Mouse (Mus musculus): ENCODE measurements around the gene Pofut1. TPM values are rescaled to one million over a fixed set of nuclear protein-coding genes. Genes with fewer than 3 reads are reported as not detected.
"Not testable (repeated sequence)": the region's sequence is repeated elsewhere in the genome, so short reads cannot be mapped to it uniquely, and the experiment has no call there.

Gene Pofut1
- polyA plus RNA-seq, 1 experiment from 2014 or later = 8.2 TPM

- H3K27me3 ChIP-seq (ENCODE audit: control insufficient read depth, insufficient read depth, low read length); H3K9me3 ChIP-seq (replicated peaks; ENCODE audit: control insufficient read depth, low read length); H3K36me3 ChIP-seq (ENCODE audit: control insufficient read depth, insufficient read depth, low read length); H3K9ac ChIP-seq (ENCODE audit: low read length); H3K4me3 ChIP-seq (replicated peaks; ENCODE audit: low read length); H3K4me2 ChIP-seq (ENCODE audit: low read depth, low read length): not testable (repeated sequence)
- 55% methylated on average over 6 of the region's 6 CpGs for WGBS
- peak; percentile 59; the same call in 1 of the 2 replicates for ATAC-seq (ENCODE audit: insufficient read depth, low FRiP score)
- Histone ChIP-seq H3K4me1 (ENCODE audit: control insufficient read depth, insufficient read depth, low read length) (peaks cover 18% of the 10 kb centered on the region), H3K27ac (ENCODE audit: low read length) (0 out of 2 replicates have a peak overlapping the region, but pooled peaks have one; percentile 9)
Observed at GRCm38 (mm10) chr2:153274200-153274918, 33.0 kb downstream of the Pofut1 start.

GRCm38 (mm10) chr2:153274919-153275247, 33.5 kb downstream of the Pofut1 start:
- Histone ChIP-seq H3K9ac (ENCODE audit: low read length) (no peak overlapping the region), H3K27me3 (ENCODE audit: control insufficient read depth, insufficient read depth, low read length) (no peaks in the 10 kb centered on the region), H3K4me2 (ENCODE audit: low read depth, low read length) (no peak overlapping the region), H3K4me3 (replicated peaks; ENCODE audit: low read length) (no peak overlapping the region), H3K27ac (ENCODE audit: low read length) (0 out of 2 replicates have a peak overlapping the region, but pooled peaks have one; percentile 9), H3K36me3 (ENCODE audit: control insufficient read depth, insufficient read depth, low read length) (no peaks in the 10 kb centered on the region), H3K9me3 (replicated peaks; ENCODE audit: control insufficient read depth, low read length) (no peaks in the 10 kb centered on the region), H3K4me1 (ENCODE audit: control insufficient read depth, insufficient read depth, low read length) (peaks cover 15% of the 10 kb centered on the region)
- ATAC-seq (ENCODE audit: insufficient read depth, low FRiP score) = peak; percentile 30; the same call in 1 of the 2 replicates
- 69% methylated on average over 6 of the region's 6 CpGs for WGBS

DNA sequence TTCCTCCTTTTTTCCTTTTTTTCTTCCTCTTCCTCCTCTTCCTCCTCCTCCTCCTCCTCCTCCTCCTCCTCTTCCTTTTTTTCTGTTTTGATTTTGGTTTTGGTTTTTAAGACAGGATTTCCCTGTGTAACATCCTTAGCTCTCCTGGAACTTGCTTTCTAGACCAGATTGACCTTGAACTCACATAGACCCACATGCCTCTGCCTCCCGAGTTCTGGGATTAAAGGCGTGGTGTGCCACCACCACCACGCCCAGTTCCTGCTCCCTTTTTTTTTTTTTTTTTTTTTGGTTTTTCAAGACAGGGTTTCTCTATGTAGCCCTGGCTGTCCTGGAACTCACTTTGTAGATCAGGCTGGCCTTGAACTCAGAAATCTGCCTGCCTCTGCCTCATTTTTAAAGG, 34.2 kb downstream of the Pofut1 start:
- not testable (repeated sequence) for H3K36me3 ChIP-seq (ENCODE audit: control insufficient read depth, insufficient read depth, low read length); H3K4me2 ChIP-seq (ENCODE audit: low read depth, low read length); H3K9ac ChIP-seq (ENCODE audit: low read length); ATAC-seq (ENCODE audit: insufficient read depth, low FRiP score); H3K27ac ChIP-seq (ENCODE audit: low read length); H3K9me3 ChIP-seq (replicated peaks; ENCODE audit: control insufficient read depth, low read length); H3K27me3 ChIP-seq (ENCODE audit: control insufficient read depth, insufficient read depth, low read length); H3K4me3 ChIP-seq (replicated peaks; ENCODE audit: low read length)
- H3K4me1 ChIP-seq (ENCODE audit: control insufficient read depth, insufficient read depth, low read length) = peaks cover 13% of the 10 kb centered on the region
- WGBS = 76% methylated on average over 3 of the region's 3 CpGs

- no peak overlapping the region for H3K27ac ChIP-seq (ENCODE audit: low read length)
- WGBS = 86% methylated on average over 8 of the region's 8 CpGs
- no peaks in the 10 kb centered on the region for H3K36me3 ChIP-seq (ENCODE audit: control insufficient read depth, insufficient read depth, low read length)
- no peak for ATAC-seq (ENCODE audit: insufficient read depth, low FRiP score)
- H3K9ac ChIP-seq (ENCODE audit: low read length) = no peak overlapping the region
- H3K27me3 ChIP-seq (ENCODE audit: control insufficient read depth, insufficient read depth, low read length) = no peaks in the 10 kb centered on the region
- no peaks in the 10 kb centered on the region for H3K9me3 ChIP-seq (replicated peaks; ENCODE audit: control insufficient read depth, low read length)
- H3K4me3 ChIP-seq (replicated peaks; ENCODE audit: low read length) = no peak overlapping the region
- H3K4me2 ChIP-seq (ENCODE audit: low read depth, low read length) = no peak overlapping the region
- peaks cover 13% of the 10 kb centered on the region for H3K4me1 ChIP-seq (ENCODE audit: control insufficient read depth, insufficient read depth, low read length)
Observed at GRCm38 (mm10) chr2:153276440-153276839, 35.1 kb downstream of the Pofut1 start.

DNA sequence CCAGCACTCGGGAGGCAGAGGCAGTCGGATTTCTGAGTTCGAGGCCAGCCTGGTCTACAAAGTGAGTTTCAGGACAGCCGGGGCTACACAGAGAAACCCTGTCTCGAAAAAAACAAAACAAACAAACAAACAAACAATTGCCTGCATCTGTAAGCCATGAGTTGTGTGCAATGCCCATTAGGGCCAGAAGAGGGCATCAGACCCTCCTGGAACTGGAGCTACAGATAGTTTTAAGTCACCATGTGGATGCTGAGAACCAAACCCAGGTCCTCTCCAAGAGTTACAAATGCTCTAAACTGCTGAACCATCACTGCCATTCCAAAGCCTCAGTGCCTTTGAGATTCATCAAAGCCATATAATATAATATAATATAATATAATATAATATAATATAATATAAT, 35.5 kb downstream of the Pofut1 start:
- WGBS = 88% methylated on average over 5 of the region's 5 CpGs
- not testable (repeated sequence) for ATAC-seq (ENCODE audit: insufficient read depth, low FRiP score)

GRCm38 (mm10) chr2:153278357-153278756, 37.0 kb downstream of the Pofut1 start:
- 87% methylated on average over 5 of the region's 5 CpGs for WGBS

More for the DNA sequence above, 35.5 kb downstream of the Pofut1 start:
- H3K27me3 ChIP-seq (ENCODE audit: control insufficient read depth, insufficient read depth, low read length); H3K9me3 ChIP-seq (replicated peaks; ENCODE audit: control insufficient read depth, low read length); H3K4me3 ChIP-seq (replicated peaks; ENCODE audit: low read length); H3K4me2 ChIP-seq (ENCODE audit: low read depth, low read length); H3K9ac ChIP-seq (ENCODE audit: low read length); H3K36me3 ChIP-seq (ENCODE audit: control insufficient read depth, insufficient read depth, low read length); H3K27ac ChIP-seq (ENCODE audit: low read length): not testable (repeated sequence)
- H3K4me1 ChIP-seq (ENCODE audit: control insufficient read depth, insufficient read depth, low read length) = peaks cover 13% of the 10 kb centered on the region

DNA sequence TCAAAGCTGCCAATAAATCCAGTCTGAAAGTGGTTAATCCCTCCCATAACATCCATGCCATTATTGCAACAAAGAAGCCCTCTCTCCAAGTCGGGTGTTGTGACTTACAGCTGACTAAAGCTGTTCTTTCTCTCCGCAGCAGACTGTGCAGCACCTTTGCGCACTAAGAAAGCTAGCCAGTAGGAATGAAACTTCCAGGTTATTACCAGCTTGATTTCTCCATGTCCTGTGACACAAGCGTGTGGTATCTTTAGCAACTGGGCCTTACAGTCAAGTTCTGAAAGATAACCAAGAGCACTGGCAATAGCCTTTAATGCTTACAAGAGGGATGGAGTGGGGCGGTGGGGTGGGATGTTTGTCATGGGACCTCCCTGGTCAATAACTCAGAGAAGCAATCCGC, 42.6 kb downstream of the Pofut1 start:
- Histone ChIP-seq H3K9ac (ENCODE audit: low read length) (no peak overlapping the region), H3K4me1 (ENCODE audit: control insufficient read depth, insufficient read depth, low read length) (no peaks in the 10 kb centered on the region; the same call in 1 of the 2 replicates), H3K27ac (ENCODE audit: low read length) (no peak overlapping the region), H3K9me3 (replicated peaks; ENCODE audit: control insufficient read depth, low read length) (no peaks in the 10 kb centered on the region), H3K36me3 (ENCODE audit: control insufficient read depth, insufficient read depth, low read length) (no peaks in the 10 kb centered on the region), H3K27me3 (ENCODE audit: control insufficient read depth, insufficient read depth, low read length) (no peaks in the 10 kb centered on the region), H3K4me3 (replicated peaks; ENCODE audit: low read length) (no peak overlapping the region), H3K4me2 (ENCODE audit: low read depth, low read length) (no peak overlapping the region)
- ATAC-seq (ENCODE audit: insufficient read depth, low FRiP score) = no peak
- 88% methylated on average over 6 of the region's 6 CpGs for WGBS

More at GRCm38 (mm10) chr2:153278357-153278756, 37.0 kb downstream of the Pofut1 start:
- Histone ChIP-seq H3K4me2 (ENCODE audit: low read depth, low read length) (no peak overlapping the region), H3K9ac (ENCODE audit: low read length) (no peak overlapping the region), H3K9me3 (replicated peaks; ENCODE audit: control insufficient read depth, low read length) (no peaks in the 10 kb centered on the region), H3K36me3 (ENCODE audit: control insufficient read depth, insufficient read depth, low read length) (no peaks in the 10 kb centered on the region), H3K27me3 (ENCODE audit: control insufficient read depth, insufficient read depth, low read length) (no peaks in the 10 kb centered on the region), H3K4me3 (replicated peaks; ENCODE audit: low read length) (no peak overlapping the region), H3K4me1 (ENCODE audit: control insufficient read depth, insufficient read depth, low read length) (peaks cover 8% of the 10 kb centered on the region; the same call in 1 of the 2 replicates), H3K27ac (ENCODE audit: low read length) (no peak overlapping the region)
- no peak for ATAC-seq (ENCODE audit: insufficient read depth, low FRiP score)

- H3K9ac ChIP-seq (ENCODE audit: low read length) = no peak overlapping the region
- no peak overlapping the region for H3K27ac ChIP-seq (ENCODE audit: low read length)
- ATAC-seq (ENCODE audit: insufficient read depth, low FRiP score) = no peak
- H3K4me2 ChIP-seq (ENCODE audit: low read depth, low read length) = no peak overlapping the region
- H3K27me3 ChIP-seq (ENCODE audit: control insufficient read depth, insufficient read depth, low read length) = no peaks in the 10 kb centered on the region
- H3K4me1 ChIP-seq (ENCODE audit: control insufficient read depth, insufficient read depth, low read length) = no peaks in the 10 kb centered on the region; the same call in 1 of the 2 replicates
- H3K9me3 ChIP-seq (replicated peaks; ENCODE audit: control insufficient read depth, low read length) = no peaks in the 10 kb centered on the region
- no peak overlapping the region for H3K4me3 ChIP-seq (replicated peaks; ENCODE audit: low read length)
- H3K36me3 ChIP-seq (ENCODE audit: control insufficient read depth, insufficient read depth, low read length) = no peaks in the 10 kb centered on the region
- WGBS = 79% methylated on average over 4 of the region's 4 CpGs
Observed at GRCm38 (mm10) chr2:153286524-153286923, 45.2 kb downstream of the Pofut1 start.

DNA sequence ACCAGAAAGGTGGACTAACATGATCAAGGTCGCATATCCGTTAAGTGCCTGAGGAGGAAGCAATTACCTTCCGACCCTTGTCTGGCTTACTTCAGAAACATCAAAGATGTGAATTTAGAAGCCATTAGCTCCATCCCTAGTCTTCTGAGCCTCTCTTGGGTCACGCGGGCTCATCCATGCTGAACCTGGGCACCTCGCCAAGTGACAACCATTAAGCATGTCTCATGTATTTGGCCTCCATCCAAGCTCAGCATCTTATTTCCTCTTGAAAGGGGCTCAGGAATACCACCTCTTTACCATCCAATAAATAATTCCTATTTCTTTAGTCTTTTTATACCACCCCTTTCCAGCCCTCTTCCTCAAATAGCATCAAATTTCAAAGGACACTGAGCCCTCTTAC, 46.5 kb downstream of the Pofut1 start:
- Histone ChIP-seq H3K4me3 (replicated peaks; ENCODE audit: low read length) (no peak overlapping the region), H3K9me3 (replicated peaks; ENCODE audit: control insufficient read depth, low read length) (no peaks in the 10 kb centered on the region), H3K36me3 (ENCODE audit: control insufficient read depth, insufficient read depth, low read length) (no peaks in the 10 kb centered on the region), H3K27ac (ENCODE audit: low read length) (no peak overlapping the region), H3K27me3 (ENCODE audit: control insufficient read depth, insufficient read depth, low read length) (no peaks in the 10 kb centered on the region), H3K9ac (ENCODE audit: low read length) (no peak overlapping the region), H3K4me1 (ENCODE audit: control insufficient read depth, insufficient read depth, low read length) (peaks cover 9% of the 10 kb centered on the region), H3K4me2 (ENCODE audit: low read depth, low read length) (no peak overlapping the region)
- ATAC-seq (ENCODE audit: insufficient read depth, low FRiP score) = no peak
- WGBS = 30% methylated on average over 6 of the region's 6 CpGs

Data from stomach, embryonic 16.5 days (tissue).